Mouse (Mus musculus) spleen, adult 2 months (tissue): ENCODE data around the gene Gm27021. TPM values are rescaled to one million over a fixed set of nuclear protein-coding genes. Genes with fewer than 3 reads are reported as not detected.

ENCODE experiments used
- DNase-seq, 2 experiments: peaks; one replicate each; pipeline versions ENCODE4 v3.0.0 to v3.0.0-alpha.2; 2012 to 2021; ENCODE audit warnings: low spot score in 2 of 2, low read depth in 1 of 2
- H3K27ac ChIP-seq: fragments of 200-500 bp; 2 replicates; pipeline ENCODE4 v1.5.1; 2012; ENCODE audit warnings: low read length, inconsistent platforms; ENCODE audit not compliant: insufficient read depth
- H3K27me3 ChIP-seq: fragments of 200-500 bp; 2 replicates; pipeline ENCODE4 v1.6.1; 2012; ENCODE audit warnings: mild to moderate bottlenecking, moderate library complexity, low read length, inconsistent platforms; ENCODE audit not compliant: control insufficient read depth, insufficient read depth
- H3K36me3 ChIP-seq: fragments of 200-500 bp; 2 replicates; pipeline ENCODE4 v1.6.1; 2012; ENCODE audit warnings: mild to moderate bottlenecking, low read length, inconsistent platforms; ENCODE audit not compliant: control insufficient read depth, insufficient read depth
- H3K4me1 ChIP-seq: fragments of 200-500 bp; 2 replicates; pipeline ENCODE4 v1.6.1; 2011; ENCODE audit warnings: inconsistent platforms; ENCODE audit not compliant: control insufficient read depth, insufficient read depth, insufficient read length
- H3K4me3 ChIP-seq: fragments of 200-500 bp; 2 replicates; pipeline ENCODE4 v1.5.1; 2011; ENCODE audit warnings: mild to moderate bottlenecking, inconsistent platforms; ENCODE audit not compliant: insufficient read depth, insufficient read length; ENCODE audit errors: extremely low read depth
- CTCF ChIP-seq: fragments of 200-500 bp; IDR thresholded peaks from 2 replicates; pipeline ENCODE4 v1.5.1; 2011; ENCODE audit warnings: mild to moderate bottlenecking, inconsistent platforms; ENCODE audit not compliant: insufficient read depth, insufficient read length, insufficient replicate concordance; ENCODE audit errors: extremely low read depth
- POLR2A ChIP-seq: fragments of 200-500 bp; IDR thresholded peaks from 2 replicates; pipeline ENCODE4 v1.6.1; 2011; ENCODE audit warnings: low read depth, low read length, inconsistent platforms
- WGBS: fragments of 180-500 bp; shearing (Covaris S2); methylation state at CpG from one replicate; pipeline ENCODE4 v1.1.7; 2018; 5-methylcytosine and 5-hydroxymethylcytosine counted together
- polyA plus RNA-seq: library from polyadenylated mRNA; depleted of rRNA; stranded (reverse); fragments of >200 nt; gene quantifications from 2 replicates; pipeline ENCODE4 v1.2.3, GENCODE M21; 2012

The Gm27021 gene
- polyA plus RNA-seq, 1 experiment, result 0.18 TPM

- Histone ChIP-seq H3K36me3 (no peaks in the 10 kb centered on the region), H3K4me3 (no peak overlapping the region), H3K27me3 (no peaks in the 10 kb centered on the region), H3K4me1 (peaks cover 40% of the 10 kb centered on the region; the same call in 1 of the 2 replicates), H3K27ac (peak overlapping the region; percentile 1; the same call in 1 of the 2 replicates)
- 27% methylated on average over 17 of the region's 17 CpGs for WGBS
- DNase-seq, result peak in 1 of 2 experiments; percentile 45
- TF ChIP-seq CTCF (no peak), POLR2A (no peak)
These were observed 29.5 kb upstream of the Gm27021 start for GRCm38 (mm10) chr8:120697154-120697978.

DNA sequence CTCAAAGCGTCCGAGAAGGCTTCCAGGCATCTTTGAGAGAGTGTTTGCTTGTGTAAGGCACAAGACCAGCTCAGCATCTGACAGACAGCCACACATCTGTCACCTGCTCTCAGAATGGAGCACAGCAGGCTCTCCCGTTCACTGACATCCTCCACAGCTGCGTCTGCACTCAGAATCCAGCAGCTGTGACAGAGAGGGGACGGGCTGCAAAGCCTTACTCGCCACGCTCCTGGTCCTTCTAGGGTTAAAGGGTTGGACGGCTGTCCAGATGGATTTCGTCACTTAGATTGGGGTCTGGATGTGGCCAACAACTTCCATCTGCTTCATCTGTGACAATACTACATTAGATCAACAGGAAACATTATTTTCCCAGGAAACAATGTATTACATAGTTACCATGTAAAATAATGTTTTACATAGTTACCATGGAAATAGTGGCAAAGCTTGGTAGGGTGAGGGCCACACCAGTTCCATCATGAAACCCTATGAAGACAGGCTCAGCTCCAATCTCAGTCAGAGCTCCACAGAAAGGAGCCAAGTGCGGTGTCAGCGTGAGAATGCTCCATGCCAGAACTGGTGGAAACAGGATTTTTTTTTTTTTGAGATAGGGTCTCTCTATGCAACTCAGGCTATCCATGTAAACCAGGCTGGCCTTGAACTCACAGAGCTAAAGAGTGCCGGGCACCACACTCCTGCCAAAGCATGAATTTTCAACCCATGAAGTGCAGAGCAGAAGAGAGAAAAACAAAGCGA, 28.7 kb upstream of the Gm27021 start:
- H3K27ac ChIP-seq, result no peak overlapping the region
- DNase-seq, result no peak
- H3K4me3 ChIP-seq, result no peak overlapping the region
- no peaks in the 10 kb centered on the region for H3K27me3 ChIP-seq
- 30% methylated on average over 13 of the region's 13 CpGs for WGBS
- TF ChIP-seq POLR2A, result no peak
- TF ChIP-seq CTCF, result no peak
- no peaks in the 10 kb centered on the region for H3K36me3 ChIP-seq
- peaks cover 33% of the 10 kb centered on the region; the same call in 1 of the 2 replicates for H3K4me1 ChIP-seq

GRCm38 (mm10) chr8:120693861-120694493, 26.1 kb upstream of the Gm27021 start:
- TF ChIP-seq POLR2A, result no peak
- no peak for TF ChIP-seq CTCF
- peaks cover 13% of the 10 kb centered on the region; the same call in 1 of the 2 replicates for H3K4me1 ChIP-seq
- no peaks in the 10 kb centered on the region for H3K27me3 ChIP-seq
- no peak overlapping the region for H3K4me3 ChIP-seq
- DNase-seq, result no peak
- 61% methylated on average over 22 of the region's 22 CpGs for WGBS
- no peak overlapping the region for H3K27ac ChIP-seq
- H3K36me3 ChIP-seq, result no peaks in the 10 kb centered on the region

DNA sequence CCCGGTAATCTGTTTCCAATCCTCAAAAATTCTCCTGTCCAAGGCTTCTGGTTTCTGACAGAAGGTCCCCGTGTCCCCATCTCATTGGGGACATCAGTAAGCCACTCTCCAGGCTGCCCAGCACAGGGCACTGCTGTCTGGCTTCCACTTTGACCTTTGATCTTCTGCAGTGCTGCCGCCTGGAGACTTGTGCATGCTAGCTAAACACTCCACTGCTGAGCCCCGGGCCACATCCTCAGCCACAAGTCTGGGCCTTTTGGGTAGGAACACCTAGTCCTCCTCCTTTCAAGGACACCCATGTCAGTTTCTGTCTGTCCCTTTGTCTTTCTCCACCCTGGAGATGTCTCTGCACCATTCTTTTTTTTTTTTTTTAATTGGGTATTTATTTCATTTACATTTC, 25.1 kb upstream of the Gm27021 start:
- no peak overlapping the region for H3K4me3 ChIP-seq
- H3K36me3 ChIP-seq, result no peaks in the 10 kb centered on the region
- DNase-seq, result no peak
- 85% methylated on average over 4 of the region's 4 CpGs for WGBS
- no peak for TF ChIP-seq POLR2A
- H3K27me3 ChIP-seq, result no peaks in the 10 kb centered on the region
- no peak overlapping the region for H3K27ac ChIP-seq
- peaks cover 13% of the 10 kb centered on the region; the same call in 1 of the 2 replicates for H3K4me1 ChIP-seq

- Histone ChIP-seq H3K27me3 (no peaks in the 10 kb centered on the region), H3K4me1 (peaks cover 15% of the 10 kb centered on the region; the same call in 1 of the 2 replicates), H3K27ac (no peak overlapping the region), H3K36me3 (no peaks in the 10 kb centered on the region), H3K4me3 (no peak overlapping the region)
- DNase-seq, result no peak
- WGBS, result 94% methylated on average over 7 of the region's 7 CpGs
- TF ChIP-seq CTCF (no peak), POLR2A (no peak)
These were observed 20.6 kb upstream of the Gm27021 start for GRCm38 (mm10) chr8:120688511-120688910.

DNA sequence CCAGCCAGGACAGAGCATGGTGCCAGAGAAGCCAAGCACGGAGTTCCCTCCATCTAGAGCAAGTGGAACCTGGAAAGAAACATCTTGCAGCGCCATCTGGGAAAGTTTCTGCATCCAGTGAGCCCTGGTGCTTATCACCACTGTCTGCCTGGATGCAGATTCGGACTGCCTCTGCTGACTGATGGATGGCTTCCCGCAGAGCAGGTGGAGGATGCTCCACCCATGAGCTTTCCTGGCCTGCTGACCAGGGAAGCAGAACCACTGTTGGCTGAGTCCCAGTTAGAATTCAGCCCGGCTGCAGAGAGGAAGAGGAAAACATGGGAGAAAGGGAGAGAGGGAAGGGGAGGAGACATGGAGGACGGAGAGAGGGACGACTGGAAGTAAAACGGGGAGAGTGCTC, 19.9 kb upstream of the Gm27021 start:
- Histone ChIP-seq H3K4me1 (peaks cover 15% of the 10 kb centered on the region; the same call in 1 of the 2 replicates), H3K4me3 (no peak overlapping the region), H3K27ac (no peak overlapping the region), H3K36me3 (no peaks in the 10 kb centered on the region), H3K27me3 (no peaks in the 10 kb centered on the region)
- TF ChIP-seq CTCF (no peak), POLR2A (no peak)
- 81% methylated on average over 8 of the region's 8 CpGs for WGBS
- DNase-seq, result no peak
